Mouse (Mus musculus) hindbrain, embryonic 11.5 days (tissue): Measurements from ENCODE around the gene Rab11fip5. TPM values are rescaled to one million over a fixed set of nuclear protein-coding genes. Genes with fewer than 3 reads are reported as not detected.

Experiments used
- ATAC-seq: fragments of 200-750 bp; cut with Nextera tagmentation; 2 replicates; pipeline ENCODE4 v1.8.0; 2017; ENCODE audit warnings: mild to moderate bottlenecking, moderate TSS enrichment, moderate library complexity; ENCODE audit not compliant: low FRiP score
- DNase-seq: peaks from one replicate; pipeline ENCODE4 v3.0.0-alpha.2; 2015; ENCODE audit warnings: low spot score
- H3K27ac ChIP-seq: fragments of 300-500 bp; sonication (generic); 2 replicates; pipeline ENCODE4 v1.5.1; 2014; ENCODE audit warnings: mild to moderate bottlenecking, low read depth, low read length
- H3K27me3 ChIP-seq: fragments of 300-500 bp; sonication (generic); 2 replicates; pipeline ENCODE4 v1.6.1; 2014; ENCODE audit warnings: mild to moderate bottlenecking, low read length, moderate library complexity, mixed read lengths; ENCODE audit not compliant: control insufficient read depth, insufficient read depth
- H3K36me3 ChIP-seq: fragments of 300-500 bp; sonication (generic); 2 replicates; pipeline ENCODE4 v1.6.1; 2014; ENCODE audit warnings: mild to moderate bottlenecking, low read length, moderate library complexity, mixed read lengths; ENCODE audit not compliant: control insufficient read depth, insufficient read depth
- H3K4me1 ChIP-seq: fragments of 300-500 bp; sonication (generic); replicated peaks from 2 replicates; pipeline ENCODE4 v1.6.1; 2014; ENCODE audit warnings: low read length, mixed read lengths; ENCODE audit not compliant: control insufficient read depth, insufficient read depth
- H3K4me2 ChIP-seq: fragments of 300-500 bp; sonication (generic); replicated peaks from 2 replicates; pipeline ENCODE4 v1.6.1; 2014; ENCODE audit warnings: mild to moderate bottlenecking, low read depth, low read length
- H3K4me3 ChIP-seq: fragments of 300-500 bp; sonication (generic); 2 replicates; pipeline ENCODE4 v1.5.1; 2014; ENCODE audit warnings: low read depth, low read length
- H3K9ac ChIP-seq: fragments of 300-500 bp; sonication (generic); 2 replicates; pipeline ENCODE4 v1.6.1; 2014; ENCODE audit warnings: low read depth, low read length
- H3K9me3 ChIP-seq: fragments of 300-500 bp; sonication (generic); 2 replicates; pipeline ENCODE4 v1.6.1; 2016; ENCODE audit warnings: low read length; ENCODE audit not compliant: control insufficient read depth
- WGBS: fragments of 180-500 bp; shearing (Covaris S2); extraction: QIAGEN DNeasy Blood & Tissue Kit; methylation state at CpG from one replicate; pipeline ENCODE4 v1.1.7; 2014; 5-methylcytosine and 5-hydroxymethylcytosine counted together
- polyA plus RNA-seq: library from polyadenylated mRNA; unstranded; fragments of >200 nt; fragmentation: Nextera tagmentation; extraction: Ambion mirVana; gene quantifications from 2 replicates; pipeline ENCODE4 v1.2.1, GENCODE M21; 2014

The Rab11fip5 gene
- polyA plus RNA-seq, 1 experiment from 2014 or later = 4.6 TPM

- no peaks in the 10 kb centered on the region for H3K9me3 ChIP-seq
- H3K36me3 ChIP-seq = no peaks in the 10 kb centered on the region
- H3K9ac ChIP-seq = no peak overlapping the region
- ATAC-seq = no peak
- no peak for DNase-seq
- H3K27ac ChIP-seq = no peak overlapping the region
- H3K27me3 ChIP-seq = peaks cover under 1% of the 10 kb centered on the region; the same call in 1 of the 2 replicates
- 55% methylated on average over 8 of the region's 8 CpGs for WGBS
- no peak overlapping the region for H3K4me2 ChIP-seq
- H3K4me3 ChIP-seq = no peak overlapping the region
- H3K4me1 ChIP-seq = peaks cover 3% of the 10 kb centered on the region; the same call in 1 of the 2 replicates
Measured at GRCm38 (mm10) chr6:85378629-85379028, 4.2 kb upstream of the Rab11fip5 start.

GRCm38 (mm10) chr6:85377876-85378275 lies 3.4 kb upstream of the Rab11fip5 start:
- H3K27ac ChIP-seq = no peak overlapping the region
- ATAC-seq (no peak), DNase-seq (no peak)
- WGBS = 60% methylated on average over 5 of the region's 5 CpGs
- H3K4me2 ChIP-seq = no peak overlapping the region
- H3K36me3 ChIP-seq = no peaks in the 10 kb centered on the region
- no peaks in the 10 kb centered on the region for H3K9me3 ChIP-seq
- H3K9ac ChIP-seq = no peak overlapping the region
- H3K27me3 ChIP-seq = peaks cover 2% of the 10 kb centered on the region; the same call in 1 of the 2 replicates
- H3K4me3 ChIP-seq = no peak overlapping the region
- H3K4me1 ChIP-seq = peaks cover 3% of the 10 kb centered on the region; the same call in 1 of the 2 replicates

GRCm38 (mm10) chr6:85377066-85377734 lies 2.8 kb upstream of the Rab11fip5 start:
- 63% methylated on average over 4 of the region's 4 CpGs for WGBS
- ATAC-seq = no peak

DNA sequence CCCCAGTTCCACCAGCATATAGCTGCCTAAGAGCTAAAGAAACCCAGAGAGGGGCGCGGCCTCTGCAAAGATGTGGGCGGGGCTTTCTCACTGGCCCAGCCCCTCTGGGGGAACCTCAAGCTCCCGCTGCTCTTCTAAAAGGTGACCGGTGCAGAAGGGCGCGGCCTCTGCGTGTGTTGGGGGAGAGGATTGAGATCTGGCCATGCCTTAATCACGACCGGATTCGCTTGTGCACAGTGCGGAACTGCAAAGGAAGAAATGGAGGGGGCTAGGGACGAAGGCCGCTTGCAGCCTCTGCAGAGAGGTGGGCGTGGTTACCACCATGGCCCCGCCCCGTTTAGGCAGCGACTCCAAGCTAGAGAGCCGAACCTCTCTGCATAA lies 290 bp upstream of the Rab11fip5 start:
- Histone ChIP-seq H3K9ac (peak overlapping the region; percentile 77; the same call in 1 of the 2 replicates), H3K9me3 (no peaks in the 10 kb centered on the region), H3K27ac (peak overlapping the region; percentile 51; the same call in 1 of the 2 replicates), H3K4me2 (peak overlapping the region; percentile 96), H3K36me3 (no peaks in the 10 kb centered on the region), H3K4me3 (peak overlapping the region; percentile 74), H3K4me1 (peaks cover 3% of the 10 kb centered on the region; the same call in 1 of the 2 replicates), H3K27me3 (peaks cover 2% of the 10 kb centered on the region; the same call in 1 of the 2 replicates)
- WGBS = under 1% methylated on average over 19 of the region's 19 CpGs
- ATAC-seq (peak; percentile 97), DNase-seq (peak; percentile 98)

More at GRCm38 (mm10) chr6:85377066-85377734, 2.8 kb upstream of the Rab11fip5 start:
- H3K4me3 ChIP-seq = no peak overlapping the region
- DNase-seq = no peak
- H3K9me3 ChIP-seq = no peaks in the 10 kb centered on the region
- H3K4me2 ChIP-seq = no peak overlapping the region
- no peak overlapping the region for H3K9ac ChIP-seq
- H3K4me1 ChIP-seq = peaks cover 3% of the 10 kb centered on the region; the same call in 1 of the 2 replicates
- H3K36me3 ChIP-seq = no peaks in the 10 kb centered on the region
- peaks cover 2% of the 10 kb centered on the region; the same call in 1 of the 2 replicates for H3K27me3 ChIP-seq
- no peak overlapping the region for H3K27ac ChIP-seq

DNA sequence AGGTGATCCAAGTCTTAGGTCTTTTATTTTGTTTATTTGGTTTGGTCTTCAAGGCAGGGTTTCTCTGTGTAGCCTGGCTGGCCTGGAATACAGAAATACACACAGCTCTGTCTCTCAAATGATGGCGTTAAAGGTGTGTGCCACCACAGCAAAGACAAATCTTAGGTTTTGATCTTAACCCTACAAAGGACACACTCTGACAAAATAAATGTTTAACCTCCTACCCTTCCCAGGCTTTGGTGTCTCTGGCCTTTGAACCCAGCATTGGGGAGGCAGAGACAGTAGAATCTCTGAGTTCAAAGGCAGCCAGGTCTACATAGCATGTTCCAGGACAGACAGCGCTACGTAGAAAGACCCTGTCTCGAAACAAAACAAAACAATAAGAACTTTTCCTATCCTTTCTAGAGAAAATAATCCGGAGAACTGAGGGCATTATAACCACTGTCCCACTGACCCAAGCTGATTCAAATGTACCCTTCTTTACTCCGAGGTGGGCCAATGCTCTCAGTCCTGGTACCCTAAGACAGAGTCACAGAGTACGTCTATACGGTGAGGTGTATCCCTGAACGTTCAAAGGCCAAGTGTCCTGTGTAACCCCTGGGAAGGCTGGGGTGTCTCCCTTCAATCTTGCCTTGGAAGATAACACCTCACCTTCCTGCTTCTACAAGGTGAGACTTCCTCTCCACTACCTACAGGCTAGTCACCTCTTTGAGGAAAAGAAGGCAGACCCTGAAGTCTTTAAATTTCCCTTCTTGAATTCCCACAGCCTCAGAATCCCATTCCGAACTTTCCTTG lies 1.2 kb downstream of the Rab11fip5 start:
- Histone ChIP-seq H3K36me3 (no peaks in the 10 kb centered on the region), H3K4me3 (peak overlapping the region; percentile 74), H3K4me1 (peaks cover 3% of the 10 kb centered on the region; the same call in 1 of the 2 replicates), H3K9me3 (no peaks in the 10 kb centered on the region), H3K27me3 (peaks cover 2% of the 10 kb centered on the region; the same call in 1 of the 2 replicates), H3K27ac (no peak overlapping the region), H3K9ac (peak overlapping the region; percentile 77), H3K4me2 (peak overlapping the region; percentile 96)
- WGBS = 87% methylated on average over 10 of the region's 10 CpGs
- no peak for DNase-seq
- no peak for ATAC-seq

GRCm38 (mm10) chr6:85372496-85372895 lies 1.9 kb downstream of the Rab11fip5 start:
- H3K36me3 ChIP-seq = no peaks in the 10 kb centered on the region
- DNase-seq = no peak
- 79% methylated on average over 2 of the region's 2 CpGs for WGBS
- H3K9ac ChIP-seq = no peak overlapping the region
- no peak overlapping the region for H3K27ac ChIP-seq
- no peak overlapping the region for H3K4me3 ChIP-seq
- peaks cover 3% of the 10 kb centered on the region; the same call in 1 of the 2 replicates for H3K4me1 ChIP-seq
- no peaks in the 10 kb centered on the region for H3K9me3 ChIP-seq
- ATAC-seq = no peak
- H3K4me2 ChIP-seq = no peak overlapping the region
- H3K27me3 ChIP-seq = peaks cover 2% of the 10 kb centered on the region; the same call in 1 of the 2 replicates

DNA sequence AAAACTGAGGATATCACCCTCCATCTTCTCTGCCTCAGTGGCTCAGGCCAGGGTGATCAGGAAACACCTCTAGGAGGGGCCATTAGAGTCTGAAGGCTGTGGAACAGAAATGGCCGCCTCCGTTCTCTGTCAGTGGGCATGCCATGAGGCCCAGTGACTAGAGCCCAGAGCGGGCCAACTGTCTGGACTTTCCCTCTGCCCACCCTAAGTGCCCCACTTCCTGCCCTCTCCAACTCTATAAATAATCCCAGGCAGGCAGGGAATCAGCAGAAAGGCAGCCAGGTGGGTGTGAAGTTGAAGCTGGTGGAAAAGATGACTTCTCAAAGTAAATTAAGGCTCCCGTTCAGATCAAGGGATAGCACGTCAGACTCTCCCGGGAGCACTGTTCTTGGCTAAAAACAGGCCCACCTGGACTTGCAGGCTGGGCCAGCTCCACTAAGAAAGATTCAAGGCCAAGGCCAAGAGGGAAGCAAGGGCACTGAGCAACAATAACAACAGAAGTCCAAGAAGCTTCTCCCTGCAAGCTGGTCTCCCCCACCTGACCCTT lies 2.5 kb downstream of the Rab11fip5 start:
- H3K9me3 ChIP-seq = no peaks in the 10 kb centered on the region
- H3K4me3 ChIP-seq = no peak overlapping the region
- 88% methylated on average over 6 of the region's 6 CpGs for WGBS
- H3K4me1 ChIP-seq = peaks cover 3% of the 10 kb centered on the region; the same call in 1 of the 2 replicates
- H3K9ac ChIP-seq = no peak overlapping the region
- no peaks in the 10 kb centered on the region for H3K36me3 ChIP-seq
- ATAC-seq (no peak), DNase-seq (no peak)
- peaks cover 2% of the 10 kb centered on the region; the same call in 1 of the 2 replicates for H3K27me3 ChIP-seq
- no peak overlapping the region for H3K27ac ChIP-seq
- no peak overlapping the region for H3K4me2 ChIP-seq

DNA sequence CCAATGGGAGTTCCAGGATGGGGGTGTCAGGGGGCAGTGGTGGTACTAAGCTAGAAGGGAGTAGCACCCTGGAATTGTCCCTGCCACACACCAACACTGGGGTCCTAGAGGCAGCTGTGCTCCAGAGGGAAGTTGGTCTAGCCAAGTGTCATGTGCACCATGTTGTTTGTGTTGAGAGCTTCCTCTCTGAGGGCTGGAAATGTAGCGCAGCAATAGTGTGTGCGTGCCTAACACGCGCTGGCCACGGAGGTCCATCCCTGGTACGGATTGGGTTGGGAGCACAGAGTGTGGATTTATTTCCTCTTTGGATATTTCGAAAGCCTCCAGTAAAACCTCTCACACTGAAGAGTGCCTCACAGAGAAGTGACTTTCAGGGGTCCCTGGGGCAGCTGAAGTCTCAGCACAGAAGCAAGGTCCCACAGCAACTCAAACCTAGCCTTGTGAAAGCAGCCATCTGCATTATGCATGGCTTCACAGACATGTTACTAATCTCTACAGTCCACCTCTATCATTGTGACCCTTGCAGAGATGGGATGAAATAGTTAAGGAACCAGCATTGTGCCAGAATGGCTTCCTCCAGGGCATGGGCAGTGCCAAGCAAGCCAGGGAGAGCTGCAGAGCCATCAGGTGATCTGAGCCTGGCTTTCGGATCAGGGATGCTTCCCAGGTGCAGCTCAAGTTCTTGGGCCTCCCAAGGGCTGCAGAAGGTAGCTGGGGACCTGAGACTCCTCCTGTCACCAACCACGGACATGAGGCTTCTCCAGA lies 3.6 kb downstream of the Rab11fip5 start:
- WGBS = 89% methylated on average over 9 of the region's 9 CpGs

More for the DNA sequence above, 3.6 kb downstream of the Rab11fip5 start:
- no peaks in the 10 kb centered on the region for H3K9me3 ChIP-seq
- H3K4me2 ChIP-seq = no peak overlapping the region
- H3K36me3 ChIP-seq = no peaks in the 10 kb centered on the region
- H3K4me3 ChIP-seq = no peak overlapping the region
- ATAC-seq = no peak
- H3K4me1 ChIP-seq = peaks cover 3% of the 10 kb centered on the region; the same call in 1 of the 2 replicates
- peaks cover 2% of the 10 kb centered on the region; the same call in 1 of the 2 replicates for H3K27me3 ChIP-seq
- H3K9ac ChIP-seq = no peak overlapping the region
- no peak for DNase-seq
- H3K27ac ChIP-seq = no peak overlapping the region
